Mouse (Mus musculus) bone marrow, adult 2 months (tissue): Measurements from ENCODE around the gene Ube2q2.

Experiments
- CTCF ChIP-seq: fragments of 200-500 bp; IDR thresholded peaks from 2 replicates; pipeline ENCODE4 v1.5.1; 2011; ENCODE audit warnings: low read length, control low read depth; ENCODE audit not compliant: control insufficient read depth, insufficient read depth
- POLR2A ChIP-seq: fragments of 200-500 bp; IDR thresholded peaks from 2 replicates; pipeline ENCODE4 v1.6.1; 2011; ENCODE audit warnings: low read depth, mild to moderate bottlenecking, control low read depth, low read length, borderline replicate concordance; ENCODE audit not compliant: control insufficient read depth

- TF ChIP-seq POLR2A (no peak), CTCF (no peak)
Observed at GRCm38 (mm10) chr9:55199348-55199747, 50.7 kb downstream of the Ube2q2 start.
